Mouse (Mus musculus): ENCODE results near the gene Slc18a3. TPM values are rescaled to one million over a fixed set of nuclear protein-coding genes. Genes with fewer than 3 reads are reported as not detected.
A peak's percentile ranks its signal among the peaks of the same experiment; 100 is the strongest.

The Slc18a3 gene
- polyA plus RNA-seq (2015; fragmentation: Nextera tagmentation; extraction: Ambion mirVana): 7.5 and 8.6 TPM in 2 replicates

DNA sequence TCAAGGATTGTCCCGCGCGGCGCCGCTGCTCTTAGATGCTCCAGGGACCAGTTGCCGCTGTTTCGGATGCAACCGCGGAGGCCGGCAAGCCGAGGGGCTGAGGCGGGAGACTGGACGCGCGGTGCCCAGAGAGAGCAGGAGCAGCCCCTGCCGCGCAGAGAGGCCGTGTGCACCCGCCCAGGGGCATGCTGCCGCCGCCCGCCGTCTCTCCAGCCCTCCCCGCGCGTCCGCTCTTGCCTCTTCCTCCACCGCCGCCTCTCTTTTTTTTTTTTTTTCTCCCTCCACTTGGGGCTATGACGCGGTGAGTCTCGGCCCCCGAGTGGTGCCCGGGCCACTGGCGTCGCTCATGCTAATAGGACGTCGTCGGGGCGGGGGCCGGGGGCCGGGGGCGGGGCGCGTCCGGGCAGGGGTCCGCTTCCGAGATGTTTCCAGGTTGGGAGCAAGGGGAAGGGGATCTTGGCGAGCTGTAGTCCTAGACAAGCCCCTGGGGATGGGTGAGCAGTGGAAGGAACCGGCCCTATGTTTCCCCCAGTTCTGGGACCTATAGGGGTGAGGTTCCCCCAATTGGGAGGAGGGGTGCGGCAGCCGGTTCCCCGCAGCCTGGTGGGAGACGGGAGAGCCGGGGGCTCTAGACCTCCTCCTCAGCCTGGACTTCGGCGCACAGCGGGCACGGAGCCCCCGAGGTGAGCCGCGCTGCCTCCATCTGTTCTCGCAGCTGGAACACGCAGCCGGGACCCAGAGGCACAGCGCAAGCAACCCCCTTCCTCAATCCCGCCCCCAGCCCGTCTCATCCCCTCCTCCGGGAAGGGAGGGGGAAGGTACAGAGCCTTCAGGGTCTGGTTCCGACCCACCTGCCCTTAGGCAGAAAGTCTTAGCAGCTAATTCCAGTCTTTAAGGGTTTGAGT is at the start of gene Slc18a3:
Slc18a3 (minus strand) TSS at position 250 of the 905 bp plus-strand sequence.
- WGBS: under 1% methylated on average over 58 of the region's 70 CpGs
- ATAC-seq: no peak

DNA sequence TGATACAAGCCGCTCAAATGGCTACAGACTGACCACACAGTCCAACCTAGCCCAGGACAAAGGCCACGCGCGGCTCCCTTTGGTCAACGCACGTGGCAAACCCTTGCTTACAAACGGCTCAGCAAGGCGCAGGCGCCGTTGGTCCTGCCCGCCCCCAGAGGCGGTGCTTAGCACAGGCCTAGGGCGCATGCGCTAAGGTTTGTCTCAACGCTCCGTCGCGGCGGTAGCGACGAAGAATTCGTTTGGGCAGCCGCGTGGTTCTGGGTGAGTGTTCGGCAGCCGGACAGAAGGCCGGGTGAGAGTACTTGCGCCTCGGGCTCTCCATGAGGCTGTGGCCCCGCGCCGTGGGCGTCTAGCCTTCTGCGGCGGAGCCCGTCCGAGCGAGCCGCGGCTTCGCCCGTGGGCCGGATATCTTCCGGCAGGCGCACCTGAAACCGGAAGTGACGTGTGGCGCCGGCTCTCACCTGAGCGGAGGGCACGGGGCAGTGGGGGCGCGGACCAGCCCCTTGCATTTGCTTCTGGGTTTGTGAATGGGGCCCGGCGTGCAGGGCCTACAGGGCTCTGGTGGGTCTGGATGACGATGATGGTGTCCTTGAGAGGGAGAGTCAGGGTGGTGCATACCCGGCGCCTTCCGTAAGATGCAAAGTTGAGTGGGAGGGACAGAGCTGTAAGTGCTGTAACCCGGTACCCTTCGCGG is 48.8 kb upstream of the Slc18a3 start, which contains the start of gene Ercc6:
Ercc6 (plus strand) TSS at position 186 of the 697 bp plus-strand sequence.
- Histone ChIP-seq H3K36me3 (ENCODE audit: control insufficient read depth, insufficient read depth, low read length) (peaks cover 3% of the 10 kb centered on the region; the same call in 1 of the 2 replicates), H3K9me3 (ENCODE audit: control insufficient read depth, low read length) (no peaks in the 10 kb centered on the region), H3K9ac (ENCODE audit: low read depth, low read length) (peak within 1 kb of the TSS; percentile 81), H3K27me3 (replicated peaks; ENCODE audit: control insufficient read depth, insufficient read depth, low read length) (no peaks in the 10 kb centered on the region), H3K4me1 (ENCODE audit: control insufficient read depth, insufficient read depth, low read length) (peaks cover 4% of the 10 kb centered on the region; the same call in 1 of the 2 replicates), H3K27ac (ENCODE audit: low read length) (peak within 1 kb of the TSS; percentile 58; the same call in 1 of the 2 replicates), H3K4me3 (ENCODE audit: low read length) (peak within 1 kb of the TSS; percentile 71), H3K4me2 (ENCODE audit: low read depth, low read length) (peak within 1 kb of the TSS; percentile 72)
- peak; percentile 97 for ATAC-seq
- WGBS: under 1% methylated on average over 62 of the region's 62 CpGs

More for the DNA sequence above, at the start of gene Slc18a3:
- Histone ChIP-seq H3K36me3 (ENCODE audit: control insufficient read depth, insufficient read depth, low read length) (no peaks in the 10 kb centered on the region), H3K4me1 (ENCODE audit: control insufficient read depth, insufficient read depth, low read length) (peaks cover 16% of the 10 kb centered on the region), H3K9ac (ENCODE audit: low read depth, low read length) (0 out of 2 replicates have a peak within 1 kb of the TSS, but pooled peaks have one; percentile 14), H3K27ac (ENCODE audit: low read length) (no peak within 1 kb of the TSS), H3K4me2 (ENCODE audit: low read depth, low read length) (peak within 1 kb of the TSS; percentile 53), H3K4me3 (ENCODE audit: low read length) (peak within 1 kb of the TSS; percentile 45), H3K27me3 (replicated peaks; ENCODE audit: control insufficient read depth, insufficient read depth, low read length) (peaks cover 74% of the 10 kb centered on the region), H3K9me3 (ENCODE audit: control insufficient read depth, low read length) (no peaks in the 10 kb centered on the region)

DNA sequence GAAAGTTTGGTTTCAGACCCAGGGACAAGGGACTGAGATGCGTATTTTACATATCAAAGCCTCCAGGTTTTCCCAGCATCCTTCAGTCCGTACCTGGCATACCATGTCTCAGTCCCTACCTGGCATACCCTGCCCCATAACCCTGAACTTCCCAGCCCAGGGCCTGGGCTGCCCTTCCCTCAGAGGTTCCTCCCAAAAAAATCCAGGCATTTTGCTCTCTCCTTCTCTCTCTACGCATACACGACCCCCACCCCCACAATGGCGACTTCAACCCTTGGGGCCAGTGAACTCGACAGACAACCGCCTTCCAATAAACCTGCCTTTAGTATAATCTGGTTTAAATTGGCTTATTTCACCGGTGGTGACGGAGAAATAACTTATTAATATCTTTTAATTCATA is 48.3 kb upstream of the Slc18a3 start:
- H3K36me3 ChIP-seq (ENCODE audit: control insufficient read depth, insufficient read depth, low read length): peaks cover 3% of the 10 kb centered on the region; the same call in 1 of the 2 replicates
- H3K4me2 ChIP-seq (ENCODE audit: low read depth, low read length): peak overlapping the region; percentile 72
- no peak overlapping the region for H3K27ac ChIP-seq (ENCODE audit: low read length)
- WGBS: 40% methylated on average over 9 of the region's 9 CpGs
- peak overlapping the region; percentile 71 for H3K4me3 ChIP-seq (ENCODE audit: low read length)
- H3K9ac ChIP-seq (ENCODE audit: low read depth, low read length): 0 out of 2 replicates have a peak overlapping the region, but pooled peaks have one; percentile 81
- H3K4me1 ChIP-seq (ENCODE audit: control insufficient read depth, insufficient read depth, low read length): peaks cover 4% of the 10 kb centered on the region; the same call in 1 of the 2 replicates
- peak; percentile 31 for ATAC-seq
- H3K9me3 ChIP-seq (ENCODE audit: control insufficient read depth, low read length): no peaks in the 10 kb centered on the region
- H3K27me3 ChIP-seq (replicated peaks; ENCODE audit: control insufficient read depth, insufficient read depth, low read length): no peaks in the 10 kb centered on the region

DNA sequence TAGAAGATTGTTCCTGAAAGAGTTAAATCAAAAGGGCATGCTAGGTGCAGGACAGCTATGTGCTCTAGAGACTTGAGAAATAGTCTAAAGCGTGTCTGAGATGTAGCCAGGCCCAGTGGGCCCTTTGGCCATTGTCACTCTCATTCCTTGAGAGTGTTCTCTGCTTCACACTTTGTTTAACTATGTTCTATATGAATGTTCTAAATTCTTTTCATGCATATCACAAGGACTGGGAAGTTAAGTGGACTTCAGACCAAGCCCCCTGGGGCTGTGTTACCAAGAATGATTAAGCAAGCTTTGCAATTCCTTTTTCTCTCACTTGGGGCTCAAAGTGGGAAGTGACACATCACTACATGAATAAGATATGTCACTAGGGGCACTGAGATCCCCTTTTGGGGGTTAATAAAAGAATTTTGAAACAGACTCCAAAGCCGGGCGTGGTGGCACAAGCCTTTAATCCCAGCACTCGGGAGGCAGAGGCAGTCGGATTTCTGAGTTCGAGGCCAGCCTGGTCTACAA is 44.9 kb upstream of the Slc18a3 start:
- peaks cover 4% of the 10 kb centered on the region; the same call in 1 of the 2 replicates for H3K4me1 ChIP-seq (ENCODE audit: control insufficient read depth, insufficient read depth, low read length)
- H3K4me2 ChIP-seq (ENCODE audit: low read depth, low read length): no peak overlapping the region
- WGBS: 88% methylated on average over 6 of the region's 6 CpGs
- no peaks in the 10 kb centered on the region for H3K9me3 ChIP-seq (ENCODE audit: control insufficient read depth, low read length)
- H3K27me3 ChIP-seq (replicated peaks; ENCODE audit: control insufficient read depth, insufficient read depth, low read length): no peaks in the 10 kb centered on the region
- H3K9ac ChIP-seq (ENCODE audit: low read depth, low read length): no peak overlapping the region
- H3K36me3 ChIP-seq (ENCODE audit: control insufficient read depth, insufficient read depth, low read length): no peaks in the 10 kb centered on the region
- H3K27ac ChIP-seq (ENCODE audit: low read length): no peak overlapping the region
- no peak for ATAC-seq
- no peak overlapping the region for H3K4me3 ChIP-seq (ENCODE audit: low read length)

- WGBS: 50% methylated on average over 10 of the region's 10 CpGs
- ATAC-seq: no peak
- Histone ChIP-seq H3K4me1 (ENCODE audit: control insufficient read depth, insufficient read depth, low read length) (peaks cover 4% of the 10 kb centered on the region; the same call in 1 of the 2 replicates), H3K9me3 (ENCODE audit: control insufficient read depth, low read length) (no peaks in the 10 kb centered on the region), H3K27me3 (replicated peaks; ENCODE audit: control insufficient read depth, insufficient read depth, low read length) (no peaks in the 10 kb centered on the region), H3K27ac (ENCODE audit: low read length) (no peak overlapping the region), H3K4me3 (ENCODE audit: low read length) (no peak overlapping the region), H3K36me3 (ENCODE audit: control insufficient read depth, insufficient read depth, low read length) (no peaks in the 10 kb centered on the region), H3K9ac (ENCODE audit: low read depth, low read length) (no peak overlapping the region), H3K4me2 (ENCODE audit: low read depth, low read length) (no peak overlapping the region)
Observed at GRCm38 (mm10) chr14:32508105-32508835, 43.6 kb upstream of the Slc18a3 start.

GRCm38 (mm10) chr14:32507216-32507615 is 42.6 kb upstream of the Slc18a3 start:
- H3K36me3 ChIP-seq (ENCODE audit: control insufficient read depth, insufficient read depth, low read length): no peaks in the 10 kb centered on the region
- no peak overlapping the region for H3K27ac ChIP-seq (ENCODE audit: low read length)
- H3K4me2 ChIP-seq (ENCODE audit: low read depth, low read length): no peak overlapping the region
- H3K4me1 ChIP-seq (ENCODE audit: control insufficient read depth, insufficient read depth, low read length): no peaks in the 10 kb centered on the region
- no peak overlapping the region for H3K9ac ChIP-seq (ENCODE audit: low read depth, low read length)
- 82% methylated on average over 4 of the region's 4 CpGs for WGBS
- H3K9me3 ChIP-seq (ENCODE audit: control insufficient read depth, low read length): no peaks in the 10 kb centered on the region
- ATAC-seq: no peak
- no peaks in the 10 kb centered on the region for H3K27me3 ChIP-seq (replicated peaks; ENCODE audit: control insufficient read depth, insufficient read depth, low read length)
- H3K4me3 ChIP-seq (ENCODE audit: low read length): no peak overlapping the region

GRCm38 (mm10) chr14:32506329-32506728 is 41.7 kb upstream of the Slc18a3 start:
- Histone ChIP-seq H3K36me3 (ENCODE audit: control insufficient read depth, insufficient read depth, low read length) (no peaks in the 10 kb centered on the region), H3K4me3 (ENCODE audit: low read length) (no peak overlapping the region), H3K27ac (ENCODE audit: low read length) (no peak overlapping the region), H3K4me2 (ENCODE audit: low read depth, low read length) (no peak overlapping the region), H3K9me3 (ENCODE audit: control insufficient read depth, low read length) (no peaks in the 10 kb centered on the region), H3K9ac (ENCODE audit: low read depth, low read length) (no peak overlapping the region), H3K4me1 (ENCODE audit: control insufficient read depth, insufficient read depth, low read length) (no peaks in the 10 kb centered on the region), H3K27me3 (replicated peaks; ENCODE audit: control insufficient read depth, insufficient read depth, low read length) (no peaks in the 10 kb centered on the region)
- ATAC-seq: no peak
- 82% methylated on average over 10 of the region's 10 CpGs for WGBS

GRCm38 (mm10) chr14:32503897-32504296 is 39.2 kb upstream of the Slc18a3 start:
- Histone ChIP-seq H3K4me2 (ENCODE audit: low read depth, low read length) (no peak overlapping the region), H3K27ac (ENCODE audit: low read length) (no peak overlapping the region), H3K9ac (ENCODE audit: low read depth, low read length) (no peak overlapping the region), H3K36me3 (ENCODE audit: control insufficient read depth, insufficient read depth, low read length) (no peaks in the 10 kb centered on the region), H3K27me3 (replicated peaks; ENCODE audit: control insufficient read depth, insufficient read depth, low read length) (no peaks in the 10 kb centered on the region), H3K4me3 (ENCODE audit: low read length) (no peak overlapping the region), H3K9me3 (ENCODE audit: control insufficient read depth, low read length) (no peaks in the 10 kb centered on the region), H3K4me1 (ENCODE audit: control insufficient read depth, insufficient read depth, low read length) (no peaks in the 10 kb centered on the region)
- WGBS: 93% methylated on average over 1 of the region's 1 CpGs
- no peak for ATAC-seq
